Mouse (Mus musculus): ENCODE measurements around the gene Zfp354b. TPM values are rescaled to one million over a fixed set of nuclear protein-coding genes. Genes with fewer than 3 reads are reported as not detected.

The Zfp354b gene
- total and polyA plus RNA-seq, 2 experiments, result 0.38 to 3.4 TPM

GRCm38 (mm10) chr11:50930469-50931014 lies 891 bp downstream of the Zfp354b start:
- peak; percentile 28 for DNase-seq (ENCODE audit: extremely low read depth, low read depth, low spot score)
- no peaks in the 10 kb centered on the region for H3K27me3 ChIP-seq (ENCODE audit: control insufficient read depth, insufficient read depth, low read length)
- H3K27ac ChIP-seq (replicated peaks; ENCODE audit: insufficient read depth, low read depth, low read length), result peak overlapping the region; percentile 80; the same call in 1 of the 2 replicates
- peak overlapping the region; percentile 84 for H3K9ac ChIP-seq (ENCODE audit: low read depth, low read length)
- WGBS, result 23% methylated on average over 14 of the region's 14 CpGs
- peak overlapping the region; percentile 75 for H3K4me3 ChIP-seq (ENCODE audit: insufficient read depth, low read depth, low read length)
- H3K79me2 ChIP-seq (ENCODE audit: control insufficient read depth, insufficient read depth, low read length), result no peaks in the 10 kb centered on the region
- H3K36me3 ChIP-seq (ENCODE audit: control insufficient read depth, insufficient read depth, low read length), result 0 out of 2 replicates have a peak, but pooled peaks cover 3% of the 10 kb centered on the region
- no peak for TF ChIP-seq CTCF (IDR thresholded peaks at IDR 0.05; ENCODE audit: low read depth, low read length)
- TF ChIP-seq POLR2A (IDR thresholded peaks at IDR 0.05; ENCODE audit: extremely low read depth, insufficient read depth, low read length), result no peak
- H3K4me1 ChIP-seq (ENCODE audit: control insufficient read depth, insufficient read depth, low read length), result no peaks in the 10 kb centered on the region

- WGBS, result under 1% methylated on average over 47 of the region's 47 CpGs
- TF ChIP-seq POLR2A (IDR thresholded peaks at IDR 0.05; ENCODE audit: extremely low read depth, insufficient read depth, low read length), result 0 out of 2 replicates have a peak, but pooled peaks have one; percentile 29
- TF ChIP-seq CTCF (IDR thresholded peaks at IDR 0.05; ENCODE audit: low read depth, low read length), result peak; percentile 73
- H3K27ac ChIP-seq (replicated peaks; ENCODE audit: insufficient read depth, low read depth, low read length), result peak within 1 kb of the TSS; percentile 59
- peak within 1 kb of the TSS; percentile 82 for H3K9ac ChIP-seq (ENCODE audit: low read depth, low read length)
- no peaks in the 10 kb centered on the region for H3K27me3 ChIP-seq (ENCODE audit: control insufficient read depth, insufficient read depth, low read length)
- H3K4me3 ChIP-seq (ENCODE audit: insufficient read depth, low read depth, low read length), result peak within 1 kb of the TSS; percentile 85
- peaks cover 2% of the 10 kb centered on the region for H3K4me1 ChIP-seq (ENCODE audit: control insufficient read depth, insufficient read depth, low read length)
- H3K79me2 ChIP-seq (ENCODE audit: control insufficient read depth, insufficient read depth, low read length), result peaks cover 5% of the 10 kb centered on the region; the same call in 1 of the 2 replicates
- peak; percentile 80 for DNase-seq (ENCODE audit: extremely low read depth, low read depth, low spot score)
- peaks cover 9% of the 10 kb centered on the region for H3K36me3 ChIP-seq (ENCODE audit: control insufficient read depth, insufficient read depth, low read length)
Observed at GRCm38 (mm10) chr11:50915671-50916320, 15.6 kb downstream of the Zfp354b start, which contains the start of gene Zfp2. TSS of gene Zfp2 (minus strand) at chr11:50916165.

DNA sequence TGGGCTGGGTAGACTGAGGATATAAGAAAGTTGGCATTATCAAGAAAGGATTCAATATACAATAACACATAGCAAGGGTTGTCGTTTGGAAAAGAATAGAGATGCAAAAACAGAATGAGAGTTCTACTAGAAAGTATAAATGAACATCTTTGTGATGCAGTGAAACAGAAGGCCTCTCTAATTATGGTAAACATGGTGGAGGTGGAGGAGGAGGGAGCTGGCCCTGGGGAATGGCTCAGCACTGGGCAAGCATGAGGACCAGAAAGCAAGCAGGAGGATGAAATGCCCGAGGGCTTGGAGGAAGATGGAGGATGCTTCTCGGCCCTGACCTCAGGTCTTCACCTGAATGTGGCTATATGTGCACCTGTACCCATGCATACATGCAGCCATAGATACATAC lies 17.0 kb downstream of the Zfp354b start:
- H3K27me3 ChIP-seq (ENCODE audit: control insufficient read depth, insufficient read depth, low read length), result no peaks in the 10 kb centered on the region
- peaks cover 2% of the 10 kb centered on the region for H3K4me1 ChIP-seq (ENCODE audit: control insufficient read depth, insufficient read depth, low read length)
- no peak overlapping the region for H3K4me3 ChIP-seq (ENCODE audit: insufficient read depth, low read depth, low read length)
- no peak overlapping the region for H3K27ac ChIP-seq (replicated peaks; ENCODE audit: insufficient read depth, low read depth, low read length)
- H3K36me3 ChIP-seq (ENCODE audit: control insufficient read depth, insufficient read depth, low read length), result peaks cover 21% of the 10 kb centered on the region
- 95% methylated on average over 3 of the region's 3 CpGs for WGBS
- TF ChIP-seq CTCF (IDR thresholded peaks at IDR 0.05; ENCODE audit: low read depth, low read length), result no peak
- no peak for TF ChIP-seq POLR2A (IDR thresholded peaks at IDR 0.05; ENCODE audit: extremely low read depth, insufficient read depth, low read length)
- peaks cover 5% of the 10 kb centered on the region; the same call in 1 of the 2 replicates for H3K79me2 ChIP-seq (ENCODE audit: control insufficient read depth, insufficient read depth, low read length)
- H3K9ac ChIP-seq (ENCODE audit: low read depth, low read length), result no peak overlapping the region
- no peak for DNase-seq (ENCODE audit: extremely low read depth, low read depth, low spot score)

DNA sequence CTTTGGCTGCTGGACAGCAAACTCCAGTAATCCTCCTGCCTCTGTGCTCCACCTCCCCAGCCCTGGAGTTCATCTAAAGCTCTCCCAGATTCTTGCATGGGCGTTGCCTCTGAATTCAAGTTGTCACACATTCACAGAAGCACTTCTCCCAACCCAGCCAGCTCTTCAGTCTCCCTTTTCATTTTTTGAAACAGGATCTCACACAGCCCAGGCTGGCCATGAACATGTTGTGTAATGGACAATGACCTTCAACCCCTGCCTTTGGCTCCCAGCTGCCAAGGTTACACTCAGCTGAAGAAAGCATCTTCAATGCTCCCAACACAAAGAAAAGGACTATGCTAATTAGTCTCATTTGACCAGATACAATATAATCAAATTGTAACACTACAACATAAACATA lies 18.1 kb downstream of the Zfp354b start:
- WGBS, result 52% methylated on average over 1 of the region's 1 CpGs
- TF ChIP-seq POLR2A (IDR thresholded peaks at IDR 0.05; ENCODE audit: extremely low read depth, insufficient read depth, low read length) (no peak), CTCF (IDR thresholded peaks at IDR 0.05; ENCODE audit: low read depth, low read length) (no peak)

DNA sequence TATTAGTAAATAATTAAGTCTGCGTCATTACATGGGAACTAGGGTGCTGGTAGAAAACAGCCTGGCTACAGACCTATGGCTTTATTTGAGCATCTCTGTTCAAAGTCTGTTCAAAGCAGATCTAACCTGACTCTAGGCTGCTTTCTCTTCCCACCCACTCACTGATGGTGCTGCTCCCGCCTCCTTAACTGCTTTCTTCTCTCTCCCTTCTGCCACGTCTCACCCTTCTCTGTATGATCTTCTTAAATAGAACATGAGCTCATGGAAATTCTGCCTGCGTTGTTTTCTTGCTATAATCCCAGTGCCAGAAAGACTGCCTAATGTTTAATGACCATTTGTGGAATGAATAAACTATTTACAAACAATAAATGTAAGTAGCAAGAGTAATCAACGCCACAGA lies 23.3 kb downstream of the Zfp354b start:
- no peak for TF ChIP-seq POLR2A (IDR thresholded peaks at IDR 0.05; ENCODE audit: extremely low read depth, insufficient read depth, low read length)
- Histone ChIP-seq H3K36me3 (ENCODE audit: control insufficient read depth, insufficient read depth, low read length) (peaks cover 78% of the 10 kb centered on the region), H3K27ac (replicated peaks; ENCODE audit: insufficient read depth, low read depth, low read length) (no peak overlapping the region), H3K4me3 (ENCODE audit: insufficient read depth, low read depth, low read length) (no peak overlapping the region), H3K9ac (ENCODE audit: low read depth, low read length) (no peak overlapping the region), H3K4me1 (ENCODE audit: control insufficient read depth, insufficient read depth, low read length) (peaks cover under 1% of the 10 kb centered on the region), H3K79me2 (ENCODE audit: control insufficient read depth, insufficient read depth, low read length) (peaks cover 3% of the 10 kb centered on the region; the same call in 1 of the 2 replicates), H3K27me3 (ENCODE audit: control insufficient read depth, insufficient read depth, low read length) (no peaks in the 10 kb centered on the region)
- 96% methylated on average over 5 of the region's 5 CpGs for WGBS
- DNase-seq (ENCODE audit: extremely low read depth, low read depth, low spot score), result no peak

More for the DNA sequence above, 18.1 kb downstream of the Zfp354b start:
- peak; percentile 81 for DNase-seq (ENCODE audit: extremely low read depth, low read depth, low spot score)
- Histone ChIP-seq H3K4me3 (ENCODE audit: insufficient read depth, low read depth, low read length) (no peak overlapping the region), H3K27me3 (ENCODE audit: control insufficient read depth, insufficient read depth, low read length) (no peaks in the 10 kb centered on the region), H3K79me2 (ENCODE audit: control insufficient read depth, insufficient read depth, low read length) (peaks cover 5% of the 10 kb centered on the region; the same call in 1 of the 2 replicates), H3K4me1 (ENCODE audit: control insufficient read depth, insufficient read depth, low read length) (peaks cover 2% of the 10 kb centered on the region), H3K27ac (replicated peaks; ENCODE audit: insufficient read depth, low read depth, low read length) (peak overlapping the region; percentile 79), H3K36me3 (ENCODE audit: control insufficient read depth, insufficient read depth, low read length) (peaks cover 32% of the 10 kb centered on the region), H3K9ac (ENCODE audit: low read depth, low read length) (no peak overlapping the region; the same call in 1 of the 2 replicates)

GRCm38 (mm10) chr11:50897359-50897758 lies 34.1 kb downstream of the Zfp354b start:
- H3K27ac ChIP-seq (replicated peaks; ENCODE audit: insufficient read depth, low read depth, low read length), result no peak overlapping the region
- H3K4me1 ChIP-seq (ENCODE audit: control insufficient read depth, insufficient read depth, low read length), result no peaks in the 10 kb centered on the region
- H3K27me3 ChIP-seq (ENCODE audit: control insufficient read depth, insufficient read depth, low read length), result no peaks in the 10 kb centered on the region
- H3K36me3 ChIP-seq (ENCODE audit: control insufficient read depth, insufficient read depth, low read length), result peaks cover 23% of the 10 kb centered on the region
- H3K79me2 ChIP-seq (ENCODE audit: control insufficient read depth, insufficient read depth, low read length), result no peaks in the 10 kb centered on the region
- DNase-seq (ENCODE audit: extremely low read depth, low read depth, low spot score), result no peak
- WGBS, result 79% methylated on average over 1 of the region's 1 CpGs
- H3K4me3 ChIP-seq (ENCODE audit: insufficient read depth, low read depth, low read length), result no peak overlapping the region
- H3K9ac ChIP-seq (ENCODE audit: low read depth, low read length), result no peak overlapping the region
- TF ChIP-seq POLR2A (IDR thresholded peaks at IDR 0.05; ENCODE audit: extremely low read depth, insufficient read depth, low read length) (no peak), CTCF (IDR thresholded peaks at IDR 0.05; ENCODE audit: low read depth, low read length) (no peak)
